Mouse (Mus musculus): Measurements from ENCODE around the gene Zfp385c. TPM values are rescaled to one million over a fixed set of nuclear protein-coding genes. Genes with fewer than 3 reads are reported as not detected.
"Not testable (repeated sequence)": the region's sequence is repeated elsewhere in the genome, so short reads cannot be mapped to it uniquely, and the experiment has no call there.

The Zfp385c gene
- polyA plus RNA-seq, 1 experiment from 2014 or later: 0.06 TPM

DNA sequence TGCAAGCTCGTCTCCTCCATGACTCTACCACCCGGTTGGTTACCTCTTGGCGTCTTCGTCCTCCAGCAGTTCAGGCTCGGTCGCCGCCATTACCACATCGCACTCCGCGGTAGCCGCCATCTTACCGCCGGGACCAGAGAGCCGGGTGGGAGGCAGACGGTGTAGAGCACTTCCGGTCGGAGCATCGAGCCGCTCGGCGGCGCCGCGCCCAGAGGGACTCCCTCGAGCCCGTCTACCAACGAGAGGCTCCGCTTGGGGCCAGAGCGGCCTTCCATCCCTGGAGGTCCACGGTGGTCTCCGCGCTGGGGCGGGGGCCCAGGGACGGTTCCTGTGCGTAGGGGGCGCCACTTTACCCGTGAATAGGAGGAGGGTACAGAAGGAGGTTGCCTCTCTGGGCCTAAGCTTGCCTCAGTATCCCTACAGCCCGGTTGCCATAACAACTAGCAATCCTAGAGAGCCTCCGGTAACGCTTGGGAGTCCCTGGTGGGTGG is 72.7 kb downstream of the Zfp385c start:
- WGBS: under 1% methylated on average over 39 of the region's 40 CpGs
- H3K4me2 ChIP-seq: peak overlapping the region; percentile 85
- H3K27ac ChIP-seq: peak overlapping the region; percentile 92
- no peaks in the 10 kb centered on the region for H3K27me3 ChIP-seq
- ATAC-seq (ENCODE audit: borderline replicate concordance, extremely low read depth, low FRiP score, low TSS enrichment): peak; percentile 94
- peaks cover 1% of the 10 kb centered on the region; the same call in 1 of the 2 replicates for H3K36me3 ChIP-seq
- H3K9me3 ChIP-seq: no peaks in the 10 kb centered on the region
- peak overlapping the region; percentile 70 for H3K9ac ChIP-seq
- peak overlapping the region; percentile 81 for H3K4me3 ChIP-seq
- peaks cover 35% of the 10 kb centered on the region for H3K4me1 ChIP-seq

DNA sequence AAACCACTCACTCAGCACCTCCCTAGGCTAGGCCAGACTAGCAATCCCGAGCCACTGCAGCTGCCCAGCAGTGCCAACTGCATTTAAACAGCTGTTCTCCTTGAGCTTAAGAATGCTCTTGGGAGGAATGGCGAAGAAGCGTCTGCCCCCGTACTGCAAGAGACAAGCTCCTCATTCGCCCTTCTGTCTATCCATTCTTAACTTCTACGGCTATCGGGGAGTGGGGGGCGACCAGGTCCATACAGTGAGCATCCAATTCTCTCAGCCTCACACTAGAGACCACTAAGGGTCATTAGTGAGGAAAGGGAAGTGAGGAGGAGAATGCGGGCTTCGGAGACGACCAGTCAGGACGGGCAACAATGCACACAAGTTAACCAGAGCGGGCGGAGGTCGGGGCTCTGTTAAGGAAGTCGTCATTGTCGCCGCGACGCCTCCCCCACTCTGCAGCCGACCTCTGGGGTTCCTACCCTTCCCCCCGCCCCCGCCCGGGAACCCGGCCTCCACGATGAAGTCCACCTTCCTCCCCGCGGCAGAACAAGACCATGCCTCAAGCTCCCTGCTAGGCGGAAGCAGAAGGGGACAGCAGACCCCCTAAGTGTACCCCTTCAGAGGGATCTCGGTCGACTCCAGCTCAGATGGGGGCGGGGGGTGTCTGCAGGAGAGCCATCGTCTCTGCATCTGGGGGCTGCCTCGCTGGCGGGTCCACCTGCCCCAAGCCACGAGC is 73.3 kb downstream of the Zfp385c start, which contains the start of gene Nkiras2:
Gene Nkiras2, plus strand, starts transcription at position 484 of the 724 bp plus-strand sequence.
- ATAC-seq (ENCODE audit: borderline replicate concordance, extremely low read depth, low FRiP score, low TSS enrichment): peak; percentile 60
- WGBS: under 1% methylated on average over 33 of the region's 36 CpGs
- H3K4me2 ChIP-seq: peak within 1 kb of the TSS; percentile 85
- H3K27ac ChIP-seq: peak within 1 kb of the TSS; percentile 92
- peak within 1 kb of the TSS; percentile 81 for H3K4me3 ChIP-seq
- H3K9me3 ChIP-seq: no peaks in the 10 kb centered on the region
- H3K9ac ChIP-seq: peak within 1 kb of the TSS; percentile 70
- no peaks in the 10 kb centered on the region for H3K27me3 ChIP-seq
- peaks cover 29% of the 10 kb centered on the region for H3K4me1 ChIP-seq
- no peaks in the 10 kb centered on the region for H3K36me3 ChIP-seq

GRCm38 (mm10) chr11:100617480-100617879 is 74.8 kb downstream of the Zfp385c start:
- Histone ChIP-seq H3K27ac (no peak overlapping the region), H3K4me1 (peaks cover 27% of the 10 kb centered on the region), H3K4me2 (peak overlapping the region; percentile 85), H3K4me3 (peak overlapping the region; percentile 81), H3K9me3 (no peaks in the 10 kb centered on the region), H3K27me3 (no peaks in the 10 kb centered on the region), H3K36me3 (no peaks in the 10 kb centered on the region), H3K9ac (0 out of 2 replicates have a peak overlapping the region, but pooled peaks have one; percentile 70)
- no peak for ATAC-seq (ENCODE audit: borderline replicate concordance, extremely low read depth, low FRiP score, low TSS enrichment)
- 89% methylated on average over 4 of the region's 4 CpGs for WGBS

DNA sequence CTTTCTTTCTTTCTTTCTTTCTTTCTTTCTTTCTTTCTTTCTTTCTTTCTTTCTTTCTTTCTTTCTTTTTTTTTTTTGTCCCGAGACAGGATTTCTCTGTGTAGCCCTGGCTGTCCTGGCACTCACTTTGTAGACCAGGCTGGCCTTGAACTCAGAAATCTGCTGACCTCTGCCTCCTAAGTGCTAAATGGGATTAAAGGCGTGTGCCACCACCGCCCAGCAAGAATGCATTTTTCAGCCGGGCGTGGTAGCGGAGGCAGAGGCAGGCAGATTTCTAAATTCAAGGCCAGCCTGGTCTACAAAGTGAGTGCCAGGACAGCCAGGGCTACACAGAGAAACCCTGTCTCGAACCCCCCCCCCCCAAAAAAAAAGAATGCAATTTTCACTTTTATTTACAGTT is 75.4 kb downstream of the Zfp385c start:
- 87% methylated on average over 7 of the region's 7 CpGs for WGBS
- H3K27ac ChIP-seq; H3K27me3 ChIP-seq; H3K36me3 ChIP-seq; ATAC-seq (ENCODE audit: borderline replicate concordance, extremely low read depth, low FRiP score, low TSS enrichment); H3K9ac ChIP-seq; H3K9me3 ChIP-seq; H3K4me2 ChIP-seq; H3K4me3 ChIP-seq: not testable (repeated sequence)
- peaks cover 23% of the 10 kb centered on the region for H3K4me1 ChIP-seq

- no peak overlapping the region for H3K9ac ChIP-seq
- H3K4me3 ChIP-seq: no peak overlapping the region
- no peak for ATAC-seq (ENCODE audit: borderline replicate concordance, extremely low read depth, low FRiP score, low TSS enrichment)
- no peaks in the 10 kb centered on the region for H3K27me3 ChIP-seq
- 89% methylated on average over 5 of the region's 5 CpGs for WGBS
- H3K4me2 ChIP-seq: no peak overlapping the region
- H3K36me3 ChIP-seq: no peaks in the 10 kb centered on the region
- no peaks in the 10 kb centered on the region for H3K9me3 ChIP-seq
- H3K4me1 ChIP-seq: peaks cover 23% of the 10 kb centered on the region
- H3K27ac ChIP-seq: no peak overlapping the region
Measured at GRCm38 (mm10) chr11:100616332-100616731, 75.9 kb downstream of the Zfp385c start.

DNA sequence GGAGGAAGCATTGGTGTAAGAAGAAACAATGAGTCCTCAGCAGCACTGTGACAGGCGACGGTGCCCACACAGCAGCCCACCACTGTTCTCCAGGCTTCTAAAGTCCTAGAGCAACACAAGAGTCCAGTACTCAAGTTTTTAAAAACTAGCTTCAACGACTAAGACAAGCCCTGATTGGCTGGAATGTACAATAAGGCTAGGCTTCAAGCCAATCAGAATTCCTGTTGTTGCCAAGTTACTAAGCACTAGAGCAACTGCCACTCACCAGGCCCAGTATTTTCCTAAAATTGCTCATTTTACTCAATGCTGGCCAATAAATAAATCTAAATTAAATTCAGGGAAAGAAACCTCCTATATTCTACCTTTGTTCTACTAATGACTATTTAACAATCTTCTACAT is 79.0 kb downstream of the Zfp385c start:
- Histone ChIP-seq H3K4me1 (peaks cover 36% of the 10 kb centered on the region), H3K27ac (no peak overlapping the region), H3K9me3 (no peaks in the 10 kb centered on the region), H3K36me3 (peaks cover 3% of the 10 kb centered on the region), H3K4me2 (no peak overlapping the region), H3K4me3 (no peak overlapping the region), H3K27me3 (no peaks in the 10 kb centered on the region), H3K9ac (no peak overlapping the region)
- no peak for ATAC-seq (ENCODE audit: borderline replicate concordance, extremely low read depth, low FRiP score, low TSS enrichment)
- WGBS: 73% methylated on average over 3 of the region's 3 CpGs

- Histone ChIP-seq H3K4me1 (peaks cover 27% of the 10 kb centered on the region; the same call in 1 of the 2 replicates), H3K27ac (no peak overlapping the region), H3K9ac (no peak overlapping the region), H3K36me3 (peaks cover 6% of the 10 kb centered on the region), H3K27me3 (no peaks in the 10 kb centered on the region), H3K4me3 (no peak overlapping the region), H3K9me3 (no peaks in the 10 kb centered on the region), H3K4me2 (no peak overlapping the region)
- no peak for ATAC-seq (ENCODE audit: borderline replicate concordance, extremely low read depth, low FRiP score, low TSS enrichment)
- WGBS: 88% methylated on average over 6 of the region's 6 CpGs
Measured at GRCm38 (mm10) chr11:100611627-100612026, 80.6 kb downstream of the Zfp385c start.

GRCm38 (mm10) chr11:100609997-100610680 is 82.1 kb downstream of the Zfp385c start:
- peak overlapping the region; percentile 21; the same call in 1 of the 2 replicates for H3K27ac ChIP-seq
- peaks cover 6% of the 10 kb centered on the region for H3K36me3 ChIP-seq
- H3K27me3 ChIP-seq: no peaks in the 10 kb centered on the region
- no peak; the same call in 1 of the 2 replicates for ATAC-seq (ENCODE audit: borderline replicate concordance, extremely low read depth, low FRiP score, low TSS enrichment)
- no peak overlapping the region for H3K4me2 ChIP-seq
- H3K4me1 ChIP-seq: peaks cover 27% of the 10 kb centered on the region; the same call in 1 of the 2 replicates
- 63% methylated on average over 9 of the region's 9 CpGs for WGBS
- no peaks in the 10 kb centered on the region for H3K9me3 ChIP-seq
- H3K4me3 ChIP-seq: no peak overlapping the region
- H3K9ac ChIP-seq: no peak overlapping the region

DNA sequence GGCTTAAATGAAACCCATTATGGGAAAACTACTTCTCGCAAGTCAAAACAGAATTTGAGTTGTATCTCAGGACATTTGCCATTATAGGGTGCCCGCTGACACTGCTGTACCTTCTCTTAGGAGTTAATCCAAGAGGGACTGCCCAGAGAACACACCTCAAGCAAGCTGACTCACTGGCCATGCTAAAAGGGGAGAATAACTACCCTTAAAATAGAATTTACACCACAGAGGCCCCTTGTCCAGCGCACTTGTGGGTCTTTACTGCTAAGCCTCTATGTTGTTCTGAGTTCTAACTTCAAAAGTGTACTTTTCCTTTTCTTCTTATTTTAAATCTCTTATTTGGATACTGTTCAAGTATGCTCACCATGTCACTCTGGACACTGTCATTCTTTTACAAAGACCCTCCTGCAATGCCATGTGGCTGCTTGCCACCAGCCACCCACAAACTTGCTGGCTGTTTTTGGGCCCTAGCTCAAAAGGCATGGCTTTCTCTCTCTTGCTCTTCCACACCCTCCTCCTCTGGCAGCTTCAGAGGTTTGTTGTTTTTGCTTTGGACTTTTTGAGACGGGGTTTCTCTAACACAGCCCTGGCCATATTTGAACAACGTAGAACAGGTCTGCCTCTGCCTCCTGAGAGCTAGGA is 82.8 kb downstream of the Zfp385c start:
- Histone ChIP-seq H3K9me3 (no peaks in the 10 kb centered on the region), H3K36me3 (peaks cover 6% of the 10 kb centered on the region), H3K27ac (0 out of 2 replicates have a peak overlapping the region, but pooled peaks have one; percentile 21), H3K27me3 (no peaks in the 10 kb centered on the region), H3K9ac (no peak overlapping the region), H3K4me1 (peaks cover 27% of the 10 kb centered on the region; the same call in 1 of the 2 replicates), H3K4me3 (no peak overlapping the region), H3K4me2 (no peak overlapping the region)
- ATAC-seq (ENCODE audit: borderline replicate concordance, extremely low read depth, low FRiP score, low TSS enrichment): no peak
- 83% methylated on average over 5 of the region's 5 CpGs for WGBS

DNA sequence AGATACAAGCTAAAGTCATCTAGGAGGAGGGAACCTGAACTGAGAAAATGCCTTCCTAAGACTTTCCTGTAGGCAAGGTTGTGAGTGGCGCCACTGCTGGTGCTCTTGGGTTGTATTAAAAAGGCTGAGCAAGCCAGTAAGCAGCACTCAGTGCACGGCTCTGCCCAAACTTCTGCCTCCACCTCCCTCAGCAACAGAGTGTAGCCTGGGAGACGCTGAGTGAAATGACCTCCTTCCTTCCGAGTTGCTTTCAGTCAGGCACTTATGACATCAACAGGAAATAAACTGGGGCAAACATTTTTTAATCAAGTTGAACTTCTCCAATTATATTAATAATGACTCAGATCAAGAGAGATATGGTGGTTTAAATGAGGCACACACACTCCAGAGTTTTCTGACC is 83.5 kb downstream of the Zfp385c start:
- Histone ChIP-seq H3K4me1 (peaks cover 27% of the 10 kb centered on the region; the same call in 1 of the 2 replicates), H3K36me3 (peaks cover 6% of the 10 kb centered on the region), H3K27ac (no peak overlapping the region), H3K4me2 (no peak overlapping the region), H3K9ac (no peak overlapping the region), H3K27me3 (no peaks in the 10 kb centered on the region), H3K9me3 (no peaks in the 10 kb centered on the region), H3K4me3 (no peak overlapping the region)
- 53% methylated on average over 4 of the region's 4 CpGs for WGBS
- ATAC-seq (ENCODE audit: borderline replicate concordance, extremely low read depth, low FRiP score, low TSS enrichment): no peak

DNA sequence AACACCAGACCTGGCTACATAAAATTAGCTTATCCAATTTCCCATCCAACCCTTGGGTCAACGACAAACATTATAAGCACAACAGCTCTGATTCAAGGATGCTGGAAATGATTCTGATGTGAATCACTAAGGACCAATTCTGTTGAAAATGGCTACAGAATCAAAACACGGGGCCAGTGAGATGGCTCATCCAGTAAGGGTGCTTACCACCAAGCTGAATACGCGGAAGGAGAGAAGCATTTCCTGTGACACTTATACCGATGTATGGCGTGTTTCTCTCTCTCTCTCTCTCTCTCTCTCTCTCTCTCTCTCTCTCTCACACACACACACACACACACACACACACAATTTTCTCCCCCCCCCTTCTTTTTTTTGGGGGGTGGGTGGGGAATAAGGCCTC is 85.1 kb downstream of the Zfp385c start:
- WGBS: 88% methylated on average over 6 of the region's 6 CpGs
- Histone ChIP-seq H3K36me3 (peaks cover 9% of the 10 kb centered on the region), H3K27me3 (no peaks in the 10 kb centered on the region), H3K4me1 (peaks cover 24% of the 10 kb centered on the region; the same call in 1 of the 2 replicates), H3K4me3 (no peak overlapping the region), H3K9ac (no peak overlapping the region), H3K4me2 (no peak overlapping the region), H3K27ac (no peak overlapping the region), H3K9me3 (no peaks in the 10 kb centered on the region)
- ATAC-seq (ENCODE audit: borderline replicate concordance, extremely low read depth, low FRiP score, low TSS enrichment): no peak

All from lung, embryonic 15.5 days (tissue).